Mouse (Mus musculus): ENCODE data around the gene Efna4. TPM values are rescaled to one million over a fixed set of nuclear protein-coding genes. Genes with fewer than 3 reads are reported as not detected.

Efna4 gene
- polyA plus RNA-seq, 1 experiment, result 13.3 TPM

DNA sequence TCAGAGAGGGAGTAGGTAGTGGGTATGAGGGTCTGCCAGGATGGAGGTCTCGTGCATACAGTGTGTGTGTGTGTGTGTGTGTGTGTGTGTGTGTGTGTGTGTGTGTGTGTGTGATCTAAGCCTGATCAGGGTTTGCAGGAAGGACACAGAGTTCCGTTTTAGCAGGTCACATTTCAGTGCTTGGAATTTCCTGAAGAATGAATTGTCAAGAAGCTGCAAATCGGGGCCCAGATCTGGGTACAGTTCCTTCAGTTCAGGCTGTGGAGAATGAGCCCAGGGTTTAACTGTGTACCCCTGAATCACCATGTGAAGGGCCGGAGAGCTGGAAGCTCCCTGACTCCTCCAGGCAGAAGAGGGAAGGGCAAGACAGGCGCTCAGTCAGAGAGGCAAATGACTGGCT lies 50.5 kb downstream of the Efna4 start:
- no peak overlapping the region for H3ac ChIP-seq (ENCODE audit: control insufficient read depth, insufficient read length, low read depth)
- TF ChIP-seq FOSL1 (IDR thresholded peaks at IDR 0.05; ENCODE audit: insufficient read depth, low read length, poor library complexity, severe bottlenecking) (no peak), MYOG (IDR thresholded peaks at IDR 0.05; ENCODE audit: control insufficient read depth, extremely low read depth, insufficient read length) (no peak)
- H3K36me3 ChIP-seq (ENCODE audit: control insufficient read depth, insufficient read depth), result no peaks in the 10 kb centered on the region
- no peaks in the 10 kb centered on the region for H3K79me3 ChIP-seq (ENCODE audit: low read depth)
- no peak overlapping the region for H3K4me3 ChIP-seq (ENCODE audit: insufficient read depth, poor library complexity, severe bottlenecking)
- H3K27me3 ChIP-seq (ENCODE audit: control insufficient read depth, insufficient read depth, insufficient read length), result peaks cover 5% of the 10 kb centered on the region
- H3K79me2 ChIP-seq (ENCODE audit: control insufficient read depth, insufficient read depth), result no peaks in the 10 kb centered on the region

- Histone ChIP-seq H3K4me3 (ENCODE audit: insufficient read depth, poor library complexity, severe bottlenecking) (no peak overlapping the region), H3K36me3 (ENCODE audit: control insufficient read depth, insufficient read depth) (no peaks in the 10 kb centered on the region), H3ac (ENCODE audit: control insufficient read depth, insufficient read length, low read depth) (no peak overlapping the region), H3K79me3 (ENCODE audit: low read depth) (no peaks in the 10 kb centered on the region), H3K27me3 (ENCODE audit: control insufficient read depth, insufficient read depth, insufficient read length) (peaks cover 5% of the 10 kb centered on the region), H3K79me2 (ENCODE audit: control insufficient read depth, insufficient read depth) (no peaks in the 10 kb centered on the region)
- TF ChIP-seq MAX (IDR thresholded peaks at IDR 0.05), result no peak
- TF ChIP-seq MYOD1 (IDR thresholded peaks at IDR 0.05; ENCODE audit: control insufficient read depth, insufficient read length, low read depth), result no peak
- no peak for TF ChIP-seq FOSL1 (IDR thresholded peaks at IDR 0.05; ENCODE audit: insufficient read depth, low read length, poor library complexity, severe bottlenecking)
- TF ChIP-seq MYOG (IDR thresholded peaks at IDR 0.05; ENCODE audit: control insufficient read depth, extremely low read depth, insufficient read length), result no peak
- no peak for TF ChIP-seq CTCF (IDR thresholded peaks at IDR 0.05; ENCODE audit: control insufficient read depth, insufficient read depth, insufficient read length)
- no peak for TF ChIP-seq USF1 (IDR thresholded peaks at IDR 0.05; ENCODE audit: low read depth)
- no peak for TF ChIP-seq CEBPB (IDR thresholded peaks at IDR 0.05; ENCODE audit: low read depth)
Observed at GRCm38 (mm10) chr3:89285526-89285925, 52.3 kb downstream of the Efna4 start.

GRCm38 (mm10) chr3:89284261-89284660 lies 53.6 kb downstream of the Efna4 start:
- Histone ChIP-seq H3K27me3 (ENCODE audit: control insufficient read depth, insufficient read depth, insufficient read length) (peaks cover 5% of the 10 kb centered on the region), H3K4me3 (ENCODE audit: insufficient read depth, poor library complexity, severe bottlenecking) (no peak overlapping the region), H3K79me2 (ENCODE audit: control insufficient read depth, insufficient read depth) (peaks cover under 1% of the 10 kb centered on the region), H3ac (ENCODE audit: control insufficient read depth, insufficient read length, low read depth) (no peak overlapping the region), H3K36me3 (ENCODE audit: control insufficient read depth, insufficient read depth) (no peaks in the 10 kb centered on the region), H3K79me3 (ENCODE audit: low read depth) (no peaks in the 10 kb centered on the region)
- TF ChIP-seq MYOD1 (IDR thresholded peaks at IDR 0.05; ENCODE audit: control insufficient read depth, insufficient read length, low read depth) (no peak), FOSL1 (IDR thresholded peaks at IDR 0.05; ENCODE audit: insufficient read depth, low read length, poor library complexity, severe bottlenecking) (no peak), MAX (IDR thresholded peaks at IDR 0.05) (no peak), USF1 (IDR thresholded peaks at IDR 0.05; ENCODE audit: low read depth) (no peak), CEBPB (IDR thresholded peaks at IDR 0.05; ENCODE audit: low read depth) (no peak), CTCF (IDR thresholded peaks at IDR 0.05; ENCODE audit: control insufficient read depth, insufficient read depth, insufficient read length) (no peak), MYOG (IDR thresholded peaks at IDR 0.05; ENCODE audit: control insufficient read depth, extremely low read depth, insufficient read length) (no peak)

Other genes starting within 250 kb of the Efna4 start
- gene Rusc1, start 244.7 kb downstream of the Efna4 start, polyA plus RNA-seq (2012; fragmentation: generic; extraction: Trizol), result 25.0 TPM
- 0.02 TPM for gene Gm43738, start 236.9 kb downstream of the Efna4 start, polyA plus RNA-seq (2012; fragmentation: generic; extraction: Trizol)
- gene Fdps, start 236.1 kb downstream of the Efna4 start, polyA plus RNA-seq (2012; fragmentation: generic; extraction: Trizol), result 384 TPM
- gene Pklr, start 201.9 kb downstream of the Efna4 start, polyA plus RNA-seq (2012; fragmentation: generic; extraction: Trizol), result not detected
- gene Hcn3, start 177.8 kb downstream of the Efna4 start, polyA plus RNA-seq (2012; fragmentation: generic; extraction: Trizol), result 0.15 TPM
- gene Clk2, start 173.2 kb downstream of the Efna4 start, polyA plus RNA-seq (2012; fragmentation: generic; extraction: Trizol), result 14.5 TPM
- gene Scamp3, start 160.6 kb downstream of the Efna4 start, polyA plus RNA-seq (2012; fragmentation: generic; extraction: Trizol), result 139 TPM
- 27.4 TPM for gene Fam189b, start 154.9 kb downstream of the Efna4 start, polyA plus RNA-seq (2012; fragmentation: generic; extraction: Trizol)
- gene Gba, start 135.1 kb downstream of the Efna4 start, polyA plus RNA-seq (2012; fragmentation: generic; extraction: Trizol), result 40.6 TPM
- 9.1 TPM for gene Thbs3, start 122.8 kb downstream of the Efna4 start, polyA plus RNA-seq (2012; fragmentation: generic; extraction: Trizol)
- gene Mtx1, start 110.9 kb downstream of the Efna4 start, polyA plus RNA-seq (2012; fragmentation: generic; extraction: Trizol), result 248 TPM
- 0.20 TPM for gene Muc1, start 109.0 kb downstream of the Efna4 start, polyA plus RNA-seq (2012; fragmentation: generic; extraction: Trizol)
- gene Krtcap2, start 92.1 kb downstream of the Efna4 start, polyA plus RNA-seq (2012; fragmentation: generic; extraction: Trizol), result 299 TPM
- 11.0 TPM for gene Trim46, start 91.7 kb downstream of the Efna4 start, polyA plus RNA-seq (2012; fragmentation: generic; extraction: Trizol)
- gene Dpm3, start 78.7 kb downstream of the Efna4 start, polyA plus RNA-seq (2012; fragmentation: generic; extraction: Trizol), result 228 TPM
- gene Slc50a1, start 67.5 kb downstream of the Efna4 start, polyA plus RNA-seq (2012; fragmentation: generic; extraction: Trizol), result 48.7 TPM
- 13.9 TPM for gene Efna1, start 56.9 kb downstream of the Efna4 start, polyA plus RNA-seq (2012; fragmentation: generic; extraction: Trizol)
- 2.9 TPM for gene Efna3, start 15.1 kb downstream of the Efna4 start, polyA plus RNA-seq (2012; fragmentation: generic; extraction: Trizol)
- gene Adam15, start 12.0 kb upstream of the Efna4 start, polyA plus RNA-seq (2012; fragmentation: generic; extraction: Trizol), result 60.2 TPM
- 0.01 TPM for gene Dcst2, start 23.9 kb upstream of the Efna4 start, polyA plus RNA-seq (2012; fragmentation: generic; extraction: Trizol)
- 0.20 TPM for gene Dcst1, start 27.2 kb upstream of the Efna4 start, polyA plus RNA-seq (2012; fragmentation: generic; extraction: Trizol)
- 29.5 TPM for gene Zbtb7b, start 56.7 kb upstream of the Efna4 start, polyA plus RNA-seq (2012; fragmentation: generic; extraction: Trizol)
- not detected for gene Lenep, start 64.8 kb upstream of the Efna4 start, polyA plus RNA-seq (2012; fragmentation: generic; extraction: Trizol)
- gene Flad1, start 73.8 kb upstream of the Efna4 start, polyA plus RNA-seq (2012; fragmentation: generic; extraction: Trizol), result 11.0 TPM
- 446 TPM for gene Cks1b, start 80.4 kb upstream of the Efna4 start, polyA plus RNA-seq (2012; fragmentation: generic; extraction: Trizol)
- gene Shc1, start 80.4 kb upstream of the Efna4 start, polyA plus RNA-seq (2012; fragmentation: generic; extraction: Trizol), result 86.3 TPM
- gene Pygo2, start 92.2 kb upstream of the Efna4 start, polyA plus RNA-seq (2012; fragmentation: generic; extraction: Trizol), result 53.1 TPM
- 34.6 TPM for gene Pbxip1, start 98.7 kb upstream of the Efna4 start, polyA plus RNA-seq (2012; fragmentation: generic; extraction: Trizol)
- gene Pmvk, start 116.5 kb upstream of the Efna4 start, polyA plus RNA-seq (2012; fragmentation: generic; extraction: Trizol), result 36.6 TPM
- 0.01 TPM for gene Kcnn3, start 182.1 kb upstream of the Efna4 start, polyA plus RNA-seq (2012; fragmentation: generic; extraction: Trizol)

Measured in C2C12 (cell line).